Mouse (Mus musculus): ENCODE data around the gene Olfr273.
"Not testable (repeated sequence)": the region's sequence is repeated elsewhere in the genome, so short reads cannot be mapped to it uniquely, and the experiment has no call there.

Olfr273 gene

GRCm38 (mm10) chr4:52859136-52859535 is at the start of gene Olfr273:
Gene Olfr273 (minus strand): TSS chr4:52859236.
- no peak for DNase-seq (ENCODE audit: extremely low spot score, low read depth, low spot score)

- no peak for DNase-seq (ENCODE audit: extremely low spot score, low read depth, low spot score)
These were observed 5.1 kb upstream of the Olfr273 start for GRCm38 (mm10) chr4:52864156-52864555.

GRCm38 (mm10) chr4:52849672-52850071 is 9.4 kb downstream of the Olfr273 start:
- DNase-seq (ENCODE audit: extremely low spot score, low read depth, low spot score), result no peak

- DNase-seq (ENCODE audit: extremely low spot score, low read depth, low spot score), result no peak
These were observed 9.9 kb downstream of the Olfr273 start for GRCm38 (mm10) chr4:52849039-52849635.

GRCm38 (mm10) chr4:52845411-52845810 is 13.6 kb downstream of the Olfr273 start:
- DNase-seq (ENCODE audit: extremely low spot score, low read depth, low spot score), result not testable (repeated sequence)

GRCm38 (mm10) chr4:52821375-52821774 is 37.7 kb downstream of the Olfr273 start:
- no peak for DNase-seq (ENCODE audit: extremely low spot score, low read depth, low spot score)

- DNase-seq (ENCODE audit: extremely low spot score, low read depth, low spot score), result no peak
These were observed 44.7 kb downstream of the Olfr273 start, which contains the start of gene Olfr275 for GRCm38 (mm10) chr4:52814304-52814703. Gene Olfr275 (plus strand): TSS chr4:52814604.

GRCm38 (mm10) chr4:52811871-52812270 is 47.2 kb downstream of the Olfr273 start:
- peak; percentile 26 for DNase-seq (ENCODE audit: extremely low spot score, low read depth, low spot score)
